In the genomic region with DNA sequence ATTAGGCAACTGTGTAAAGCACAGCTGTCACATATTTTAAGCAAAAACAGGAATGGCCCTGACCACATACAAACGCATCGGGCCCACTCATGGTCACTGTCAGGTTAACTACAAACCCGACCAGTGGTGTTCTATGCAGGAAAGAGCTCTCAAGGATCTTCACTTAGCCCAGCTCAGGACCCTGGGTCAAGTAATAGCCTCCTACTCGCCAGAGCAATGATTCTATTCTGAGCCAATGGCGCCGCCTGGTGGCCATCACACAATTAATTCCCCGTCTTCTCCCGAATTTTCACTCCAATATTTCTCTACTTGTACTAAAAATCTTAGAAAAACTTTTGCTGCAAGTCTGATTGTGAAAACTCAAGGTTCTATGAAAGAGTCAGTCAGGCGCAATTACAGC, we compare ENCODE assay signal across 10 mouse cellular contexts. TPM values are rescaled to one million over a fixed set of nuclear protein-coding genes. Genes with fewer than 3 reads are reported as not detected.
DNase-seq lines count a peak whose midpoint lies in the region; ATAC-seq and TF ChIP-seq lines count a peak whose summit lies in the region.
"Had no signal": no experiment of that assay in that cellular context is flagged by ENCODE, and none has a peak within 500 bp of the region (broad histone marks: within the 10 kb centered on the region; RNA-seq: fewer than 3 reads in every experiment).

No protein-coding gene starts in this region.

- TF ChIP-seq POLR2A in olfactory bulb, adult 2 months (IDR thresholded peaks at IDR 0.05; ENCODE audit: insufficient read depth, low read depth, low read length): no peak

- H3K4me1 ChIP-seq in olfactory bulb, adult 2 months (ENCODE audit: control insufficient read depth, insufficient read depth, low read length): no peaks in the 10 kb centered on the region
- H3K4me1 ChIP-seq: lung, embryonic 15.5 days had no signal

- ATAC-seq in inflammation-experienced regulatory T-cells, adult 6 months: no peak

- H3K4me3 ChIP-seq in layer of hippocampus, adult 2 months: no peak overlapping the region
- no peak overlapping the region for H3K4me3 ChIP-seq in olfactory bulb, adult 2 months (ENCODE audit: insufficient read depth, low read depth, low read length)
- H3K4me3 ChIP-seq: erythroblast, embryonic 14.5 days; lung, embryonic 15.5 days had no signal

- peak; percentile 86 for TF ChIP-seq CTCF in layer of hippocampus, adult 2 months (conservative IDR thresholded peaks at IDR 0.05)
- TF ChIP-seq CTCF in olfactory bulb, adult 2 months (IDR thresholded peaks at IDR 0.05; ENCODE audit: insufficient read depth, low read depth, low read length): peak; percentile 29; the same call in 1 of the 2 replicates

- no peak overlapping the region for H3K27ac ChIP-seq in layer of hippocampus, adult 2 months
- H3K27ac ChIP-seq in olfactory bulb, adult 2 months (ENCODE audit: insufficient read depth, low read depth, low read length): no peak overlapping the region
- H3K27ac ChIP-seq: lung, embryonic 15.5 days had no signal

- peak in 1 of 2 experiments; percentile 71 for DNase-seq in layer of hippocampus, adult 2 months (ENCODE audit: low spot score in 2 of 2)
- no peak for DNase-seq in layer of hippocampus, adult 9-10 months (ENCODE audit: low spot score)
- peak; percentile 60 for DNase-seq in MN1 (ENCODE audit: low spot score)
- DNase-seq in cerebellum, adult 11 months: peak; percentile 63
- peak; percentile 81 for DNase-seq in gastrocnemius, postnatal 10 days
- peak; percentile 42 to 49 for DNase-seq in left cerebral cortex, postnatal 25 days (ENCODE audit: low spot score in 2 of 2)

- intact Hi-C loops in left cerebral cortex, postnatal 25 days (cut with DNase I): loop anchor here (5.0 kb wide), 2 partner anchors 270 to 315 kb away; no protein-coding TSS in a partner anchor

- 32% methylated on average over 9 of the region's 9 CpGs for WGBS in olfactory bulb, adult 2 months

RNA-seq across cellular contexts. Expression of a gene that starts 21.3 kb away (rescaled TPM):
- total RNA-seq in layer of hippocampus, adult 2 months (2021): 100 to 1,000 TPM; 378 to 402 TPM
- under 1 TPM; 0.45 to 0.95 TPM for total RNA-seq in gastrocnemius, postnatal 10 days (2021)
- total RNA-seq in left cerebral cortex, postnatal 25 days (2021): 100 to 1,000 TPM; 488 to 523 TPM
- polyA plus RNA-seq in olfactory bulb, adult 2 months (2012; ENCODE audit: insufficient read depth, insufficient read length, low replicate concordance, missing spikeins): not detected in 2 replicates
- polyA plus RNA-seq in inflammation-experienced regulatory T-cells, adult 6 months (2017; shearing (Covaris generic)): 10 to 100 TPM in 1 of 3 experiments, 1 to 10 TPM in 1, under 1 TPM in 1; 0.59 to 12.5 (median 8.1) TPM

RNA-seq across cellular contexts. Expression of a gene that starts 40.8 kb away (rescaled TPM):
- total RNA-seq in layer of hippocampus, adult 2 months (2021): 1 to 10 TPM; 2.0 to 2.1 TPM
- total RNA-seq in gastrocnemius, postnatal 10 days (2021): 1 to 10 TPM; 7.0 to 9.1 TPM
- 1 to 10 TPM; 2.1 to 2.2 TPM for total RNA-seq in left cerebral cortex, postnatal 25 days (2021)
- not detected in 2 replicates for polyA plus RNA-seq in olfactory bulb, adult 2 months (2012; ENCODE audit: insufficient read depth, insufficient read length, low replicate concordance, missing spikeins)
- 10 to 100 TPM in 1 of 3 experiments, 1 to 10 TPM in 2; 1.6 to 16.6 (median 2.3) TPM for polyA plus RNA-seq in inflammation-experienced regulatory T-cells, adult 6 months (2017; shearing (Covaris generic))

RNA-seq across cellular contexts. Expression of a gene that starts 49.2 kb away (rescaled TPM):
- 1 to 10 TPM; 4.6 to 5.0 TPM for total RNA-seq in layer of hippocampus, adult 2 months (2021)
- total RNA-seq in gastrocnemius, postnatal 10 days (2021): under 1 TPM; 0.12 to 0.63 TPM
- total RNA-seq in left cerebral cortex, postnatal 25 days (2021): 1 to 10 TPM; 1.3 to 1.5 TPM
- not detected in 2 replicates for polyA plus RNA-seq in olfactory bulb, adult 2 months (2012; ENCODE audit: insufficient read depth, insufficient read length, low replicate concordance, missing spikeins)
- not detected for polyA plus RNA-seq in inflammation-experienced regulatory T-cells, adult 6 months (2017; shearing (Covaris generic))
- polyA plus RNA-seq: erythroblast, embryonic 14.5 days had no signal

Comparison
In these comparisons a context has a peak if more than half of its experiments do, and no peak if none do; other contexts are left out.
1. RNA of a gene that starts 21.3 kb away (total RNA-seq): 488 to 523 TPM in left cerebral cortex, postnatal 25 days and 378 to 402 TPM in layer of hippocampus, adult 2 months; 0.45 to 0.95 TPM in gastrocnemius, postnatal 10 days; every median in the first group is over 100 times any median in the second.